Mouse (Mus musculus): ENCODE measurements at regions not wholly inside any gene's neighbourhood (a gene's known extent, or its start where the extent isn't known, plus 50 kb on each side); places are given as distances from the start of the nearest gene placed in this dataset.

DNA sequence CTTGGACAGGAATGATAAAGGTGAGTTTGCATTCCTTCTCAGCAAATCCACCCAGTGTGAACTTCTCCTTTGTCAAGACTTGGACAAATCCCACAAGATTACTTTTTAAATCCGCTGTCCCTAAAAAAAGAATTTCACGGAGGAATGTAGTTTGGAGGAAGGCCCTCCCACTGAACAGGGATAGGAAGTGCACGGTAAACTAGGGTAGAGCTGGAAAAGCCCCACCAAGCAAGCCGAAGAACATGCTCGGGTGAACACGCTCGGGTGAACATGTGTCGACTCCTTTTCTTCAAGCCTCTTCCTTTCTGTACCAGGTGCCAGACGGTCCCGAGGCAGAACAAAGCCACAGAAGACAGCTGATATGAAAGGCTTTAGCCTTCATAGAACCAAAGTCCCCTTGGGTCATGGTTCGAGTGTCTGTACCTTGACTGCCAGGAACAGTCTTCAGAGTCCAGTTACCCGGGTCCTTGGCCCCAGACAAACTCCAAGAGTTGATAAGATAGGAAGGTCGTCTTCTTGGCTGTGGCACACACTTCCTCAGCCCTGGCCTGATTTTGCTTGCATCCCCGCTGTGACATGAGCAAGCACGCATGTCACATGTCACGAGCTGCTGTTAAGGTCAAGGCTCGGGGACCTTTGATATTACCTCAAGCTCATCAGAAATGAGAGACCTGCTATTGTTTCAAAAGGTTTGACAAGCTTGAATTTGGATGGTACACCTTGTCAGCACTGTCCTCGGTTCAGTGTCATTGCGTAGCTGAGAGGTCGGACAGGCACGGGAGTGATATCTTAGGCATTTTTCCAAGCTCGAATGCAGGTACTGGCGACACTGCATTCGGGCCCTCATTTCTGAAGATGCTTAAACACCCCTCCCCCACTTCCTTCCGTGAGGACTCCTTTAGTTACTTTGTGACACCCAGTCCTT, 51.5 kb upstream of the Ryk start:
- no peak for DNase-seq

DNA sequence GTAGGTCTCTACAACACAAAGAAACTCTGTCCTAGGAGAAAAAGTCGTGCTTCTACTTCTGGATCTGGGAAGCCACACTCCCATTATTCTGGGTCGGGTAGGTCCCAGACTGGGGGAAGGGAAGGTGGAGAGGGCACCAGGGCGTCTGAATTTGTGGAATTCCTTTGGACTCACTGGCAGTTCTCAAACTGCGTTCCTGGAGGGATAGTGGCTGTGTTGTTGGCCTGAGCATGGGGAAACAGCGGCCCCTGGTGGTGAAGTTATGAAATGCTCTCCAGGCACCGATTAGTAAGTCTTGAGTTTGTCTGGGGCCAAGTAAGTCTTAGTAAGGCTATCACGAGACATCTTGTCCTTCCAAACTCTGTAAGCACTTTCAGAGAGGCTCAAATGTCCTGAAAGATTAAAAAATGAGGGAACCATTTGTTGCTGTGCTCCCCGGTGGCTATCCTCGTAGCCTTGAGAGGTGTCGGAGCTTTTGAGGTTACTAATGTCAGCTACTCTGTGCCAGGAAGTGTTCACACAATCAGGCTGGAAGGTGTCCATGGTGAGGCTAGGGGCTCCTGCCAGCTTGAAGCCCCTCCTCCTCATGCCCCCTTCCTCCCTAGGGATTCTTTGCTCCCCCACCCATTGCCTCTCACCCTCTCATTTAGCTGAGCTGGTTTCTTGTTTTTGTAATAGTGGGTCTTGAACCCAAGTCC, 50.2 kb upstream of the Ryk start:
- peak; percentile 85 to 88 for DNase-seq
